Mouse (Mus musculus): ENCODE data around the gene Stpg3.
"Not testable (repeated sequence)": the region's sequence is repeated elsewhere in the genome, so short reads cannot be mapped to it uniquely, and the experiment has no call there.

Stpg3 gene

GRCm38 (mm10) chr2:25214444-25214843 lies at the start of gene Stpg3:
TSS of gene Stpg3 (minus strand) at chr2:25214637.
- DNase-seq: no peak

- no peak for DNase-seq
Measured at GRCm38 (mm10) chr2:25263623-25264285, 49.3 kb upstream of the Stpg3 start.

- DNase-seq: peak in 1 of 2 experiments; percentile 79
Measured at GRCm38 (mm10) chr2:25262795-25263622, 48.6 kb upstream of the Stpg3 start.

GRCm38 (mm10) chr2:25262291-25262767 lies 47.9 kb upstream of the Stpg3 start, which contains the start of gene Tprn:
TSS of gene Tprn (plus strand) at chr2:25262618.
- peak; percentile 97 to 98 for DNase-seq

GRCm38 (mm10) chr2:25261870-25262269 lies 47.4 kb upstream of the Stpg3 start:
- DNase-seq: no peak

- no peak for DNase-seq
Measured at GRCm38 (mm10) chr2:25258887-25259286, 44.5 kb upstream of the Stpg3 start.

GRCm38 (mm10) chr2:25257250-25257649 lies 42.8 kb upstream of the Stpg3 start:
- not testable (repeated sequence) for DNase-seq

- peak; percentile 49 to 55 for DNase-seq
Measured at GRCm38 (mm10) chr2:25256443-25257109, 42.1 kb upstream of the Stpg3 start.

GRCm38 (mm10) chr2:25255284-25255779 lies 40.9 kb upstream of the Stpg3 start, which contains the start of gene Tmem203:
TSS of gene Tmem203 (plus strand) at chr2:25255439.
- peak; percentile 89 for DNase-seq

GRCm38 (mm10) chr2:25252331-25252730 lies 37.9 kb upstream of the Stpg3 start:
- DNase-seq: no peak

- DNase-seq: peak in 1 of 2 experiments; percentile 60
Measured at GRCm38 (mm10) chr2:25246183-25247072, 32.0 kb upstream of the Stpg3 start, which contains the start of gene AL732309.1. TSS of gene AL732309.1 (minus strand) at chr2:25246863.

- no peak for DNase-seq
Measured at GRCm38 (mm10) chr2:25244144-25244543, 29.7 kb upstream of the Stpg3 start.

- no peak for DNase-seq
Measured at GRCm38 (mm10) chr2:25243342-25243741, 28.9 kb upstream of the Stpg3 start.

GRCm38 (mm10) chr2:25242101-25242506 lies 27.7 kb upstream of the Stpg3 start, which contains the start of the genes Rnf208 and Cysrt1:
TSS of gene Rnf208 (plus strand) at chr2:25242255.
TSS of gene Cysrt1 (minus strand) at chr2:25242452.
- peak; percentile 60 to 61 for DNase-seq

GRCm38 (mm10) chr2:25241438-25241775 lies 27.0 kb upstream of the Stpg3 start:
- no peak for DNase-seq

- peak; percentile 72 to 74 for DNase-seq
Measured at GRCm38 (mm10) chr2:25240723-25241437, 26.4 kb upstream of the Stpg3 start.

- DNase-seq: peak in 1 of 2 experiments; percentile 19
Measured at GRCm38 (mm10) chr2:25240310-25240709, 25.9 kb upstream of the Stpg3 start.

GRCm38 (mm10) chr2:25239766-25240165 lies 25.3 kb upstream of the Stpg3 start:
- DNase-seq: no peak

GRCm38 (mm10) chr2:25238106-25238505 lies 23.7 kb upstream of the Stpg3 start:
- DNase-seq: no peak

- DNase-seq: no peak
Measured at GRCm38 (mm10) chr2:25237522-25237921, 23.1 kb upstream of the Stpg3 start.

GRCm38 (mm10) chr2:25236614-25237013 lies 22.2 kb upstream of the Stpg3 start, which contains the start of gene Rnf224:
TSS of gene Rnf224 (minus strand) at chr2:25236787.
- no peak for DNase-seq

Data from cerebellum, postnatal 36 days (tissue).